Mouse (Mus musculus) CH12.LX (cell line): ENCODE data around the gene Ppp2r5c. TPM values are rescaled to one million over a fixed set of nuclear protein-coding genes. Genes with fewer than 3 reads are reported as not detected.

ENCODE experiments used
- DNase-seq: peaks from one replicate; pipeline ENCODE4 v3.0.0-alpha.2; 2013; ENCODE audit errors: extremely low read depth
- H3K27ac ChIP-seq: 2 replicates; pipeline ENCODE4 v1.5.1; 2012; ENCODE audit warnings: low read depth, mild to moderate bottlenecking, control low read depth, moderate library complexity; ENCODE audit not compliant: insufficient read depth
- H3K27me3 ChIP-seq: replicated peaks from 2 replicates; pipeline ENCODE3; 2012; ENCODE audit warnings: inconsistent platforms
- H3K36me3 ChIP-seq, 2 experiments: replicated peaks in 1 of 2; 2 replicates each; pipeline versions ENCODE3 to v1.6.1; 2012; ENCODE audit warnings: inconsistent platforms in 1 of 2, low read length in 1 of 2, mild to moderate bottlenecking in 1 of 2, mixed read lengths in 1 of 2, moderate library complexity in 1 of 2; ENCODE audit not compliant: control insufficient read depth in 1 of 2, insufficient read depth in 1 of 2
- H3K4me1 ChIP-seq, 2 experiments: 2 replicates each; pipeline ENCODE4 v1.6.1; 2012; ENCODE audit warnings: inconsistent platforms in 1 of 2, moderate library complexity in 1 of 2; ENCODE audit not compliant: insufficient read depth in 2 of 2, control insufficient read depth in 1 of 2
- H3K4me2 ChIP-seq: 2 replicates; pipeline ENCODE4 v1.6.1; 2012; ENCODE audit warnings: low read depth, mild to moderate bottlenecking, control low read depth; ENCODE audit not compliant: poor library complexity, insufficient read depth, severe bottlenecking
- H3K4me3 ChIP-seq, 3 experiments: fragments of 150-350 bp in 1 of 3; sonication (generic) in 1 of 3; replicated peaks in 1 of 3; 2 replicates each; pipeline versions ENCODE3 to v1.5.1; 2011 to 2012; ENCODE audit warnings: low read depth in 2 of 3, low read length in 2 of 3, mild to moderate bottlenecking in 2 of 3, moderate library complexity in 2 of 3, control low read depth in 1 of 3, improper control_type of control experiment in 1 of 3, inconsistent platforms in 1 of 3, mixed read lengths in 1 of 3; ENCODE audit not compliant: poor library complexity in 1 of 3
- H3K79me2 ChIP-seq: replicated peaks from 2 replicates; pipeline ENCODE4 v1.6.1; 2012; ENCODE audit warnings: mild to moderate bottlenecking, moderate library complexity; ENCODE audit not compliant: control insufficient read depth, poor library complexity, insufficient read depth, severe bottlenecking; ENCODE audit errors: extremely low read depth
- H3K9ac ChIP-seq: 2 replicates; pipeline ENCODE4 v1.6.1; 2012; ENCODE audit warnings: low read depth, mild to moderate bottlenecking, control low read depth, moderate library complexity; ENCODE audit not compliant: insufficient read depth
- H3K9me3 ChIP-seq: replicated peaks from 2 replicates; pipeline ENCODE3; 2012; ENCODE audit warnings: low read length, inconsistent platforms, mixed read lengths
- CTCF ChIP-seq, 2 experiments: IDR thresholded peaks in 1 of 2; conservative IDR thresholded peaks in 1 of 2; 2 replicates each; pipeline ENCODE4 v1.5.1; 2011 to 2012; ENCODE audit warnings: low read depth in 2 of 2, low read length in 2 of 2, improper control_type of control experiment in 1 of 2, inconsistent platforms in 1 of 2, mild to moderate bottlenecking in 1 of 2, moderate library complexity in 1 of 2
- ELF1 ChIP-seq: IDR thresholded peaks from 2 replicates; pipeline ENCODE4 v1.6.1; 2014; ENCODE audit warnings: low read depth, mild to moderate bottlenecking, inconsistent platforms, low read length, improper control_type of control experiment
- EP300 ChIP-seq: IDR thresholded peaks from 2 replicates; pipeline ENCODE4 v1.6.1; 2011; ENCODE audit warnings: low read length, improper control_type of control experiment
- HCFC1 ChIP-seq: IDR thresholded peaks from 2 replicates; pipeline ENCODE4 v1.6.1; 2012; ENCODE audit warnings: low read depth, mild to moderate bottlenecking, inconsistent platforms, low read length, improper control_type of control experiment
- JUN ChIP-seq: IDR thresholded peaks from 2 replicates; pipeline ENCODE4 v1.6.1; 2011; ENCODE audit warnings: low read depth, mild to moderate bottlenecking, low read length, improper control_type of control experiment, moderate library complexity; ENCODE audit not compliant: insufficient read depth
- KAT2A ChIP-seq: IDR thresholded peaks from 2 replicates; pipeline ENCODE4 v1.6.1; 2012; ENCODE audit warnings: low read length, improper control_type of control experiment, inconsistent platforms; ENCODE audit not compliant: insufficient replicate concordance
- MAZ ChIP-seq: IDR thresholded peaks from 2 replicates; pipeline ENCODE4 v1.6.1; 2012; ENCODE audit warnings: low read depth, mild to moderate bottlenecking, inconsistent platforms, low read length, improper control_type of control experiment, moderate library complexity
- MEF2A ChIP-seq: IDR thresholded peaks from 2 replicates; pipeline ENCODE4 v1.6.1; 2014; ENCODE audit warnings: low read depth, mild to moderate bottlenecking, inconsistent platforms, low read length, improper control_type of control experiment, borderline replicate concordance
- MXI1 ChIP-seq: IDR thresholded peaks from 2 replicates; pipeline ENCODE4 v1.6.1; 2011; ENCODE audit warnings: mild to moderate bottlenecking, low read depth, low read length, improper control_type of control experiment
- MYC ChIP-seq: IDR thresholded peaks from 2 replicates; pipeline ENCODE4 v1.6.1; 2011; ENCODE audit warnings: low read depth, mild to moderate bottlenecking, improper control_type of control experiment, low read length
- NELFE ChIP-seq: IDR thresholded peaks from 2 replicates; pipeline ENCODE4 v1.6.1; 2011; ENCODE audit warnings: low read depth, low read length, improper control_type of control experiment
- NRF1 ChIP-seq: IDR thresholded peaks from 2 replicates; pipeline ENCODE4 v1.6.1; 2014; ENCODE audit warnings: low read depth, mild to moderate bottlenecking, inconsistent platforms, low read length, improper control_type of control experiment, moderate library complexity
- PAX5 ChIP-seq: IDR thresholded peaks from 2 replicates; pipeline ENCODE4 v1.6.1; 2012; ENCODE audit warnings: low read length, inconsistent platforms, mixed read lengths
- POLR2A ChIP-seq: IDR thresholded peaks from 2 replicates; pipeline ENCODE4 v1.6.1; 2011; ENCODE audit warnings: low read depth, mild to moderate bottlenecking, improper control_type of control experiment, low read length
- RAD21 ChIP-seq: IDR thresholded peaks from 2 replicates; pipeline ENCODE4 v1.6.1; 2011; ENCODE audit warnings: low read depth, mild to moderate bottlenecking, low read length, improper control_type of control experiment, moderate library complexity
- RCOR1 ChIP-seq: conservative IDR thresholded peaks from 2 replicates; pipeline ENCODE4 v1.6.1; 2012; ENCODE audit warnings: low read depth, mild to moderate bottlenecking, inconsistent platforms, low read length, improper control_type of control experiment
- SIN3A ChIP-seq: IDR thresholded peaks from 2 replicates; pipeline ENCODE4 v1.6.1; 2012; ENCODE audit warnings: low read length, improper control_type of control experiment, inconsistent platforms
- SMC3 ChIP-seq: IDR thresholded peaks from 2 replicates; pipeline ENCODE4 v1.6.1; 2011; ENCODE audit warnings: low read depth, low read length, improper control_type of control experiment
- USF1 ChIP-seq: IDR thresholded peaks from 2 replicates; pipeline ENCODE4 v1.6.1; 2014; ENCODE audit warnings: low read depth, mild to moderate bottlenecking, inconsistent platforms, low read length, improper control_type of control experiment
- ZC3H11A ChIP-seq: IDR thresholded peaks from 2 replicates; pipeline ENCODE4 v1.6.1; 2012; ENCODE audit warnings: low read depth, mild to moderate bottlenecking, inconsistent platforms, low read length, improper control_type of control experiment
- ZNF384 ChIP-seq: IDR thresholded peaks from 2 replicates; pipeline ENCODE4 v1.6.1; 2012; ENCODE audit warnings: low read depth, low read length, improper control_type of control experiment, inconsistent platforms
- dilution Hi-C: fragments of 300-500 bp; cut with MboI; formaldehyde crosslinking; loops from 2 replicates; pipeline ENCODE4 v1.14.3; 2020; ENCODE audit warnings: low sequenced_read_pairs; ENCODE audit not compliant: extremely low pct_unique_long_range_greater_than_20kb, extremely low pct_ligation_motif_present
- in situ Hi-C: fragments of 300-500 bp; cut with MboI; formaldehyde crosslinking; loops from 3 replicates; pipeline ENCODE4 v1.14.3; 2019; ENCODE audit warnings: low sequenced_read_pairs, low pct_ligation_motif_present, low pct_unique_long_range_greater_than_20kb, mixed read lengths
- polyA plus RNA-seq: library from polyadenylated mRNA; unstranded; fragments of >175 nt; gene quantifications from 2 replicates; pipeline ENCODE4 v1.2.1, GENCODE M21; 2012; ENCODE audit warnings: low read depth; ENCODE audit not compliant: insufficient read length
- total RNA-seq, 2 experiments: library from RNA; depleted of rRNA; stranded (reverse); fragments of 300-350 nt in 1 of 2; fragments of >200 nt in 1 of 2; gene quantifications; 2 replicates each; pipeline ENCODE4 v1.2.3; 2012 to 2014

Ppp2r5c gene
- total and polyA plus RNA-seq, 3 experiments = 71.6 to 111 (median 97.7) TPM

DNA sequence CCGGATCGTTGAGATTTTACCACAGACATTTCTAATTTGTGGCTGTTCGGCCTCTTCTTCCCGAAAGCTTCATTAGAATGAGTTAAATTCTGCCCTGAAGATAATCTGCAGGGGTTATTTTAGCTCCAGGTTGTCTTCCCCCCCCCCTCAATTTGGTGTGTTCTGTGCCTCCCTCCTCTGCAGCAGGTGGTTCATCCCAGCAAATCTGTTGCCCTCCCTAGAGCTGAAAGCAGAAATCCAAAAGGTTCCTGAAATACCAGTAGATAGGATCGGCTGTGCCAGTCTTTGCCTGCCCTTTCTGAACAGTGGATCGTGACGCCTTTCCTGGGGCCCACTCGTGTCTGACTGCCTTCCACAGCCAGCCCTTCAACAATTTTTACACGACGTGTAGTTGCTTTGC lies 1.8 kb downstream of the Ppp2r5c start:
- in situ Hi-C loops (no loop called here), dilution Hi-C loops (no loop called here)
- Histone ChIP-seq H3K27me3 (peaks cover 39% of the 10 kb centered on the region), H3K4me2 (no peak overlapping the region), H3K79me2 (no peaks in the 10 kb centered on the region), H3K27ac (no peak overlapping the region), H3K4me3 (no peak overlapping the region), H3K9ac (no peak overlapping the region), H3K4me1 (peaks cover 3 to 9% of the 10 kb centered on the region in 2 experiments; a peak in 3 of 4 replicates), H3K36me3 (no peaks in the 10 kb centered on the region), H3K9me3 (no peaks in the 10 kb centered on the region)
- DNase-seq = no peak
- TF ChIP-seq RAD21 (no peak), ZNF384 (no peak), JUN (no peak), MYC (no peak), MXI1 (no peak), NRF1 (no peak), SMC3 (no peak), MEF2A (no peak)

DNA sequence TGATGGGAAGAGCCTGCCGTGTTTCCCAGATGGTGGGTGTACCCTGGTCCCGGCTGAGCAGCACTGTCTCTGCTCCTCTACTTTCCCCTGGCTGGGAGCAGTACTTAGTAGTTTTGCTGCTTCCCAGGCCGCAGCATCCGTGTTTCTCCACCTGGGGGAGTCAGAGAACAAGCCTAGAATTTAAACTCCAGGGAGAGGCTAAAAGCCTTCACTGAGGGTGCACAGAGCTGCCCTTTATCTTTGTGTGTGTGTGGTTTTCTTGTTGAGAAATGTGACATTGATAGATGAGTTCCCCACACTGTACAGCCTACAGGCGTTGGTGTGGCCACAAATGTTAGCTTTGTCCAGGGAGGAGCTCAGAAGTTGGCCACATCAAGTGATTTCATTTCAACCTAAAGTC lies 7.3 kb downstream of the Ppp2r5c start:
- no peak overlapping the region for H3K4me3 ChIP-seq
- no peak overlapping the region for H3K27ac ChIP-seq
- in situ Hi-C loops = no loop called here

DNA sequence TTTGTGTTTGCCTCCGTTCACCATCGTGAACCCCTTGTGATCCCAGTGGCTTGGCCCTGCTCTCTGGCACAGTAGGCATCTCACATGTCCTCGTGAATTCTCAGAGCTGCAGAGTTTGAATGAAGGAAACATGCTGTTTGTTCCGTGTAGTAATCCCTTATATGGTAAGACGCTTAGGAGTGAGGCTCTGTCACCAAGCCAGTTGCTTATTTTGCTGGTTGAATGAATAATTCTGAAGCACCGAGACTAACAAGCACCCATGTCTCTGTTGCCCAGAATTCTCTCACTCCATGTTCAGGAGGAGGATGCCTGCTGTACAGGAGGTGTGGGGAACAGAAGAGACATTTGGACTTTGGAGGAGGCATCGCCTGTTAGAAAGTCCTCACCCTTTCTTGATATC lies 9.1 kb downstream of the Ppp2r5c start:
- in situ Hi-C loops = no loop called here
- no peak for DNase-seq
- H3K27ac ChIP-seq = no peak overlapping the region
- no peak for TF ChIP-seq EP300
- no peak for TF ChIP-seq KAT2A
- TF ChIP-seq MAZ = no peak
- no peaks in the 10 kb centered on the region for H3K9me3 ChIP-seq
- no peaks in the 10 kb centered on the region for H3K4me1 ChIP-seq
- no peaks in the 10 kb centered on the region for H3K79me2 ChIP-seq
- no peak overlapping the region for H3K4me3 ChIP-seq
- H3K9ac ChIP-seq = no peak overlapping the region
- no peaks in the 10 kb centered on the region for H3K36me3 ChIP-seq
- H3K4me2 ChIP-seq = no peak overlapping the region
- H3K27me3 ChIP-seq = no peaks in the 10 kb centered on the region
- dilution Hi-C loops = no loop called here

More for the DNA sequence above, 7.3 kb downstream of the Ppp2r5c start:
- Histone ChIP-seq H3K36me3 (no peaks in the 10 kb centered on the region), H3K4me1 (no peaks in the 10 kb centered on the region), H3K4me2 (no peak overlapping the region), H3K27me3 (no peaks in the 10 kb centered on the region), H3K9me3 (no peaks in the 10 kb centered on the region), H3K79me2 (no peaks in the 10 kb centered on the region), H3K9ac (no peak overlapping the region)
- dilution Hi-C loops = no loop called here
- DNase-seq = peak; percentile 57
- TF ChIP-seq USF1 (no peak), CTCF (conservative IDR thresholded peaks at IDR 0.05 in 1 of 2, IDR thresholded peaks at IDR 0.05 in 1 of 2; ENCODE audit: low read depth in 2 of 2, low read length in 2 of 2) (peak; percentile 61 to 94), SMC3 (peak; percentile 88), ZNF384 (peak; percentile 12; the same call in 1 of the 2 replicates), POLR2A (no peak), RCOR1 (no peak), ELF1 (no peak), PAX5 (no peak), RAD21 (peak; percentile 94), MEF2A (peak; percentile 27; the same call in 1 of the 2 replicates), HCFC1 (0 out of 2 replicates have a peak, but pooled peaks have one; percentile 13), NELFE (peak; percentile 39; the same call in 1 of the 2 replicates), SIN3A (peak; percentile 33; the same call in 1 of the 2 replicates), ZC3H11A (peak; percentile 81)
